Mouse (Mus musculus) limb, embryonic 13.5 days (tissue): ENCODE results near the gene 4930430A15Rik. TPM values are rescaled to one million over a fixed set of nuclear protein-coding genes. Genes with fewer than 3 reads are reported as not detected.

Experiments used
- ATAC-seq: fragments of 200-750 bp; cut with Nextera tagmentation; 2 replicates; pipeline ENCODE4 v1.8.0; 2017; ENCODE audit warnings: low read depth, moderate number of reproducible peaks, moderate TSS enrichment; ENCODE audit not compliant: low FRiP score
- H3K27ac ChIP-seq: fragments of 300-500 bp; sonication (generic); 2 replicates; pipeline ENCODE4 v1.5.1; 2015; ENCODE audit warnings: inconsistent platforms, mild to moderate bottlenecking, moderate library complexity
- H3K27me3 ChIP-seq: fragments of 300-500 bp; sonication (generic); 2 replicates; pipeline ENCODE4 v1.6.1; 2015; ENCODE audit warnings: mild to moderate bottlenecking, inconsistent platforms
- H3K36me3 ChIP-seq: fragments of 300-500 bp; sonication (generic); 2 replicates; pipeline ENCODE4 v1.6.1; 2015; ENCODE audit warnings: inconsistent platforms, mild to moderate bottlenecking, moderate library complexity
- H3K4me1 ChIP-seq: fragments of 300-500 bp; sonication (generic); 2 replicates; pipeline ENCODE4 v1.6.1; 2015; ENCODE audit warnings: inconsistent platforms
- H3K4me2 ChIP-seq: fragments of 300-500 bp; sonication (generic); replicated peaks from 2 replicates; pipeline ENCODE4 v1.6.1; 2015; ENCODE audit warnings: inconsistent platforms, mild to moderate bottlenecking, moderate library complexity
- H3K4me3 ChIP-seq: fragments of 300-500 bp; sonication (generic); 2 replicates; pipeline ENCODE4 v1.5.1; 2015; ENCODE audit warnings: moderate library complexity, mild to moderate bottlenecking, inconsistent platforms
- H3K9ac ChIP-seq: fragments of 300-500 bp; sonication (generic); 2 replicates; pipeline ENCODE4 v1.6.1; 2015; ENCODE audit warnings: mild to moderate bottlenecking, inconsistent platforms
- H3K9me3 ChIP-seq: fragments of 300-500 bp; sonication (generic); 2 replicates; pipeline ENCODE4 v1.6.1; 2016; ENCODE audit warnings: inconsistent platforms
- WGBS: fragments of 180-500 bp; shearing (Covaris S2); methylation state at CpG from one replicate; pipeline ENCODE4 v1.1.7; 2015; 5-methylcytosine and 5-hydroxymethylcytosine counted together
- polyA plus RNA-seq: library from polyadenylated mRNA; unstranded; fragments of >200 nt; fragmentation: Nextera tagmentation; extraction: Ambion mirVana; gene quantifications from 2 replicates; pipeline ENCODE4 v1.2.1, GENCODE M21; 2015

4930430A15Rik gene
- not detected in 2 replicates for polyA plus RNA-seq

GRCm38 (mm10) chr2:111229502-111229901 is at the start of gene 4930430A15Rik:
4930430A15Rik (minus strand) TSS chr2:111229602.
- 86% methylated on average over 6 of the region's 6 CpGs for WGBS
- Histone ChIP-seq H3K9ac (no peak within 1 kb of the TSS), H3K27ac (no peak within 1 kb of the TSS), H3K4me1 (no peaks in the 10 kb centered on the region), H3K4me3 (no peak within 1 kb of the TSS), H3K9me3 (no peaks in the 10 kb centered on the region), H3K36me3 (no peaks in the 10 kb centered on the region), H3K4me2 (no peak within 1 kb of the TSS), H3K27me3 (no peaks in the 10 kb centered on the region)
- ATAC-seq: no peak

GRCm38 (mm10) chr2:111274006-111274405 is 44.6 kb upstream of the 4930430A15Rik start, which contains the start of gene Olfr1277:
Olfr1277 (minus strand) TSS chr2:111274106.
- H3K4me2 ChIP-seq: no peak within 1 kb of the TSS
- H3K4me3 ChIP-seq: no peak within 1 kb of the TSS
- H3K27me3 ChIP-seq: no peaks in the 10 kb centered on the region
- no peaks in the 10 kb centered on the region for H3K9me3 ChIP-seq
- no peak for ATAC-seq
- no peaks in the 10 kb centered on the region for H3K36me3 ChIP-seq
- WGBS: 78% methylated on average over 2 of the region's 2 CpGs
- no peak within 1 kb of the TSS for H3K9ac ChIP-seq
- no peaks in the 10 kb centered on the region for H3K4me1 ChIP-seq
- no peak within 1 kb of the TSS for H3K27ac ChIP-seq

- no peak for ATAC-seq
- H3K27me3 ChIP-seq: no peaks in the 10 kb centered on the region
- H3K9me3 ChIP-seq: no peaks in the 10 kb centered on the region
- no peak within 1 kb of the TSS for H3K27ac ChIP-seq
- no peak within 1 kb of the TSS for H3K4me3 ChIP-seq
- H3K9ac ChIP-seq: no peak within 1 kb of the TSS
- H3K4me2 ChIP-seq: no peak within 1 kb of the TSS
- H3K4me1 ChIP-seq: no peaks in the 10 kb centered on the region
- H3K36me3 ChIP-seq: no peaks in the 10 kb centered on the region
Measured at GRCm38 (mm10) chr2:111254216-111254615, 24.8 kb upstream of the 4930430A15Rik start, which contains the start of gene Olfr1276. Olfr1276 (plus strand) TSS chr2:111254516.

GRCm38 (mm10) chr2:111235186-111235585 is 5.8 kb upstream of the 4930430A15Rik start, which contains the start of gene Olfr1275:
Olfr1275 (minus strand) TSS chr2:111235286.
- no peaks in the 10 kb centered on the region for H3K4me1 ChIP-seq
- ATAC-seq: no peak
- WGBS: 84% methylated on average over 1 of the region's 1 CpGs

GRCm38 (mm10) chr2:111182068-111182467 is 47.3 kb downstream of the 4930430A15Rik start:
- 95% methylated on average over 11 of the region's 11 CpGs for WGBS

More at GRCm38 (mm10) chr2:111235186-111235585, 5.8 kb upstream of the 4930430A15Rik start, which contains the start of gene Olfr1275:
- Histone ChIP-seq H3K9ac (no peak within 1 kb of the TSS), H3K27ac (no peak within 1 kb of the TSS), H3K4me2 (no peak within 1 kb of the TSS), H3K4me3 (no peak within 1 kb of the TSS), H3K36me3 (no peaks in the 10 kb centered on the region), H3K27me3 (no peaks in the 10 kb centered on the region), H3K9me3 (no peaks in the 10 kb centered on the region)

GRCm38 (mm10) chr2:111152836-111153235 is 76.6 kb downstream of the 4930430A15Rik start, which contains the start of gene Gm15130:
Gm15130 (minus strand) TSS chr2:111152936.
- Histone ChIP-seq H3K9ac (no peak within 1 kb of the TSS), H3K36me3 (no peaks in the 10 kb centered on the region), H3K4me3 (no peak within 1 kb of the TSS), H3K4me1 (no peaks in the 10 kb centered on the region), H3K9me3 (no peaks in the 10 kb centered on the region), H3K27me3 (no peaks in the 10 kb centered on the region), H3K27ac (no peak within 1 kb of the TSS), H3K4me2 (no peak within 1 kb of the TSS)
- 82% methylated on average over 2 of the region's 2 CpGs for WGBS
- no peak for ATAC-seq

More at GRCm38 (mm10) chr2:111182068-111182467, 47.3 kb downstream of the 4930430A15Rik start:
- no peaks in the 10 kb centered on the region for H3K36me3 ChIP-seq
- H3K27ac ChIP-seq: no peak overlapping the region
- H3K27me3 ChIP-seq: no peaks in the 10 kb centered on the region
- no peak overlapping the region for H3K9ac ChIP-seq
- H3K4me2 ChIP-seq: no peak overlapping the region
- no peak overlapping the region for H3K4me3 ChIP-seq
- no peak for ATAC-seq
- H3K9me3 ChIP-seq: 0 out of 2 replicates have a peak, but pooled peaks cover 3% of the 10 kb centered on the region
- H3K4me1 ChIP-seq: no peaks in the 10 kb centered on the region

- Histone ChIP-seq H3K27me3 (no peaks in the 10 kb centered on the region), H3K27ac (no peak overlapping the region), H3K4me3 (no peak overlapping the region), H3K9ac (no peak overlapping the region), H3K4me1 (no peaks in the 10 kb centered on the region), H3K36me3 (no peaks in the 10 kb centered on the region), H3K4me2 (no peak overlapping the region), H3K9me3 (no peaks in the 10 kb centered on the region)
- peak; percentile 28; the same call in 1 of the 2 replicates for ATAC-seq
- WGBS: 20% methylated on average over 5 of the region's 5 CpGs
Measured at GRCm38 (mm10) chr2:111135739-111136138, 93.7 kb downstream of the 4930430A15Rik start.

Other genes starting within 250 kb of the 4930430A15Rik start
- gene Gm13941, start 123.6 kb downstream of the 4930430A15Rik start, polyA plus RNA-seq: not detected in 2 replicates
- not detected in 2 replicates for gene Gm15130, start 76.7 kb downstream of the 4930430A15Rik start, polyA plus RNA-seq
- not detected in 2 replicates for gene Olfr1275, start 5.7 kb upstream of the 4930430A15Rik start, polyA plus RNA-seq
- not detected in 2 replicates for gene Olfr1276, start 24.9 kb upstream of the 4930430A15Rik start, polyA plus RNA-seq
- gene Olfr1277, start 44.5 kb upstream of the 4930430A15Rik start, polyA plus RNA-seq: not detected in 2 replicates
- not detected in 2 replicates for gene Olfr1278, start 60.5 kb upstream of the 4930430A15Rik start, polyA plus RNA-seq
- gene Olfr1279, start 71.0 kb upstream of the 4930430A15Rik start, polyA plus RNA-seq: not detected in 2 replicates
- not detected in 2 replicates for gene Olfr1280, start 84.4 kb upstream of the 4930430A15Rik start, polyA plus RNA-seq
- not detected in 2 replicates for gene Olfr1281, start 96.9 kb upstream of the 4930430A15Rik start, polyA plus RNA-seq
- not detected in 2 replicates for gene Olfr1282, start 106.5 kb upstream of the 4930430A15Rik start, polyA plus RNA-seq
- not detected in 2 replicates for gene Olfr1283, start 137.2 kb upstream of the 4930430A15Rik start, polyA plus RNA-seq
- not detected in 2 replicates for gene Olfr1284, start 145.9 kb upstream of the 4930430A15Rik start, polyA plus RNA-seq
- not detected in 2 replicates for gene Olfr1286, start 193.5 kb upstream of the 4930430A15Rik start, polyA plus RNA-seq
- gene Olfr1287, start 219.5 kb upstream of the 4930430A15Rik start, polyA plus RNA-seq: not detected in 2 replicates
- not detected in 2 replicates for gene Olfr1288, start 244.5 kb upstream of the 4930430A15Rik start, polyA plus RNA-seq